Mouse (Mus musculus): ENCODE results near the gene Lamtor2. TPM values are rescaled to one million over a fixed set of nuclear protein-coding genes. Genes with fewer than 3 reads are reported as not detected.

The Lamtor2 gene
- 43.4 TPM for polyA plus RNA-seq (2015; fragmentation: Illumina TruSeq; extraction: RNeasy Lipid Tissue Mini Kit (QIAGEN cat#74804); ENCODE audit: insufficient read depth, low read depth, low replicate concordance)

DNA sequence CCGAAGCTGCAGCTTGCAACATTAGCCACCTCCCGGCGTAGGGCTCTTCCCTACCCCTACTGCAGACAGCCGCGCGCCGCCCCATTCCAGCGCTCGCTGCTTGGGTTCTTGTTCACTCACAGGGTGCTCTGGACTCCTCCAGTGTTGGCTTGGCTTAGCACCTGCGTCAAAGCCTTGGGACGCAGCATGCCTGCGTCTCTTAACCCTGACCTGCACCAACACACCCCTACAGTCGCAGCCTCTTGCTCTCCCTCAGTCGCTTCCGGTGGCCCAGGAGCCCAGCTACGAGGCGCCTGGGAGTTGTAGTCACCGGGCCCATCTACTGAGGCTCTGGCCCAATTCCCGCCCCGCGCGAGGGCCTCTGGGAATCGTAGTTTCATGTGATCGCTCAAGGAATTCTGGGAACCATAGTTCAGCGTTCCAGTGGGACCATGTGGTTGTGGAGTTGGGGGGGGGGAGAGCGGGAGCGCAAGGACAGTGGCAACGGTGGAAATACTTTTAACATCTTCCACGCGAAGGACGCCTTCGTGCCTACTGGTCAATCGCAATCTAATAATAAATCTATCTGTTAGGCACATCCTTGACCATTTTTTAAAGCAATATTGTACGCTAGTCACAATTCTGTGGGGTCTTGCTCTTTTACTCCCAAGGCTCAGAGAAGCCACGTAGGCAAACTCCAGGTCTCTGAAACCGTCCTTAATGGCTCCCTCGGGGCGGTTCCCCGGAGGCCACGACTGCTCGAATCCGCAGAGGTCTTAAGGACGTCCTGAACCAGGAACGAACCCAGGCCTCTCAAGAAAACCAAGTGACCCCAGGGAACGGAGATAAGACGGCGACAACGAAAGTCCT, at the start of gene Lamtor2:
TSS of gene Lamtor2 (minus strand) at position 399 of the 849 bp plus-strand sequence.

DNA sequence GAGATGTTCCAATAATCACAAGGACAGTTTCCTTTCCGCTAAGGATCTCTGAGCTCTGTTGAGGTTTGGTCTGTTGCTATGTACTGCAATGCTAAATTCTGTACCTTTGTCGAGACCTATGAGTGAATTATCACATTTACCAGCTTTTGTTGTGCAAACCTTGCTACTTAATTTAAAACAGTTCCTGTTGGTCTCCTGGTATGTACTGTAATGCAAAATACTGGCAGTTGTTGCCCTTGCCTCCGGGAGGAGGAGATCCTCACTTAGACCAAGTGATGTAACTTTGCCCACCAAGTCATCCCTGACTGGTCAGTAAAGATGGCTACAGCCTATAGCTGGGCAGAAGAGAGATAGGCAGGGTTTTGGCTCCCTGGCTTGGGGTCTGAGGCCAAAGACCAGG, 22.7 kb upstream of the Lamtor2 start, which contains the start of gene Ssr2:
TSS of gene Ssr2 (plus strand) at position 337 of the 400 bp plus-strand sequence.

DNA sequence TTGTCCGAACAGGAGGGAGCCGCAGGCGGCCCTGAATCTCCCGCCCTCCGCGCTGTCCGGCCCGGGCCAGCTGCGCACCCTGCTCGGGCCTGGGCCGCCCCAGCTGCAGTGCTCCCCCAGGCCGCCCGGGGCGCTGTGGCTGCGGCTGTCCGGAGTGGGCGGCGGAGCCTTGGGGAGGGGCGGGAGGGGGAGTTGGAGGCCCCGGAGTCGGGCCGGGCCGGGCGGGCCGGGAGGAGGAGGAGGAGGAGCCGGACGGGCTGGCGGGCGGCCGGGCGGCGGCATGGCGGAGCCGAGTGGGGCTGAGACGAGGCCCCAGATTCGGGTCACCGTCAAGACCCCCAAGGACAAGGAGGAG, 628 bp upstream of the Lamtor2 start, which contains the start of gene Ubqln4:
TSS of gene Ubqln4 (plus strand) at position 234 of the 355 bp plus-strand sequence.

DNA sequence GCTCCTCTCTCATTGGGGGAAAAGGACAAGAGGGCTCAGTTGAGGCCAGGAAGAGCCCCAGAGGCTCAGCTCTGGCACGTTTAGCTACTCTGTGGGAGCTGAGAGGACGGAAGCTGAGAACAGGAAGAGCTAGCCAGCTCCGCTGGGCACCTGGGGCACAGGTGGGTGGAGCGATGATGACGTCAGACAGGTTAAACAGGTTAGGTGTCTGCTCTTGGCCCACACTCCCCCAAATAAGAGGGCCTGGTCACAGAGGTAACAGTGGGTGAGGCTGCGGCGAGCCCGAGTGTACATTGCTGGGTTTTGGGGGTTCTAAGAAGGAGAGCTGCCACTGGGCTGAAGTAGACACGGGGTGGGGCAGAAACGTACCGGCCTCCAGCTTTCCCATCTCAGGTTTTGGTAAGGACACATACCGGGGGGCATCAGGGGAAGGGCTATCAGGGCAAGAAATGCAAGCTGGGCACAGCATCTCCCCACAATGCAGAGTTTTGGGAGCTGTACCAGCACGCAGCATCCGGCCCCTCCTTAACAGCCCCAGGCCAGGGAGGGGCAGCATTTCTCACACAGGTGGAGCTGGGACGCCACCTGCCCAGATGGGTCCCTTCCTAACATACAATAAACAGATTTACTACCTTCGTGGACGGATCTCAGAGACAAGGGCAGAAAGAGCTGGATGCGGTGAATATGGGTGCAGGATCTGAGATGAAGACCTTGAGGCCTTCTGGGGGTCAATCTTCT, 4.5 kb downstream of the Lamtor2 start, which contains the start of gene Rab25:
TSS of gene Rab25 (minus strand) at position 121 of the 738 bp plus-strand sequence.

DNA sequence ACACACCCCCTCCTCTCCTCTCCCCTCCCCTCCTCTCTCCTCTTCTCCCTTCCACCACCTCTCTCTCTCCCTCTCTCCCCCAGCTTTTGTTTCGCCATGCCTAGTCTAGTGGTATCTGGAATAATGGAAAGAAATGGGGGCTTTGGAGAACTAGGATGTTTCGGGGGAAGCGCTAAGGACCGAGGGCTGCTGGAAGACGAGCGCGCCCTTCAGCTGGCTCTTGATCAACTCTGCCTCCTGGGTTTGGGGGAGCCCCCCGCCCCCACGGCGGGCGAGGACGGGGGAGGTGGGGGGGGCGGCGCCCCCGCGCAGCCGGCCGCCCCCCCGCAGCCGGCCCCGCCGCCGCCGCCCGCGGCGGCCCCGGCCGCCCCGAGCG, 20.6 kb downstream of the Lamtor2 start, which contains the start of gene Mex3a:
TSS of gene Mex3a (plus strand) at position 97 of the 376 bp plus-strand sequence.

DNA sequence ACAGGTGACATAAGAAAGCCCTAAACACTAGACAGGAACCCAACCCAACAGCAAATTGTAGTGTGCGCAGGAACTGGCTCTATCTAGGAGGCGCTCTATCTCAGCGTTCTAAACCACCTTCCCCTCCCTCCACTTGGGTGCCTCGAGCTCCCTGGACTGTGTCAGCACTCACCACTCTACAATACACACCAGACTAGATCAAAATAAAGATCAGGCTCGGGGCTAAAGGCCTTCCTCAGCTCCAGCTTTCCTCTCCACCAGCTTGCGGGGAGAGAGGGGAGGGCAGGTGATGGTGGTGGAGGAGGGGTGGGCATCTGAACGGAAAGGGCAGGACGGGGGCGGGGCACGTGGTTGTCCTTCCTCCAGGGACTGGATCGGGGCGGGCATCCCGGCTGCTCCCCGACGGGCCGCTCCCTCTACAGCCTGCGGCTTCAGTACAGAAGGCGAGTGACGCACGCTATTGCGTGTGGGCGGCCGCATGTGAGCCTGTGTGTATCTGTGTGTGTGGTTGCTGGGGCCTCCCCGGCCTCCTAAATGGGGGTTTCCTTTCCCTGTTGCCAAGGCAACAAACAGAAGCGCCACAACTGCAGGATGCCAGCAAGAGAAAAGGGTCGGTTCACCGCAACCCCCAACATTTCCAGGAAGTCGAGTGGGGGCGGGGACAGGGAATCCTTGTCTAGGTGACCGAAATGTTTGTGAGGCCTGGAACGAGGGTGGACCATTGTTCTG, 43.0 kb downstream of the Lamtor2 start, which contains the start of gene Lmna:
TSS of gene Lmna (minus strand) at position 265 of the 729 bp plus-strand sequence.

Other genes starting within 250 kb of the Lamtor2 start
- 33.7 TPM for gene Glmp, start 228.1 kb downstream of the Lamtor2 start, polyA plus RNA-seq (2015; fragmentation: Illumina TruSeq; extraction: RNeasy Lipid Tissue Mini Kit (QIAGEN cat#74804); ENCODE audit: insufficient read depth, low read depth, low replicate concordance)
- gene Tmem79, start 216.9 kb downstream of the Lamtor2 start, polyA plus RNA-seq (2015; fragmentation: Illumina TruSeq; extraction: RNeasy Lipid Tissue Mini Kit (QIAGEN cat#74804); ENCODE audit: insufficient read depth, low read depth, low replicate concordance), result 0.63 TPM
- gene Smg5, start 216.8 kb downstream of the Lamtor2 start, polyA plus RNA-seq (2015; fragmentation: Illumina TruSeq; extraction: RNeasy Lipid Tissue Mini Kit (QIAGEN cat#74804); ENCODE audit: insufficient read depth, low read depth, low replicate concordance), result 19.8 TPM
- 3.1 TPM for gene Paqr6, start 188.5 kb downstream of the Lamtor2 start, polyA plus RNA-seq (2015; fragmentation: Illumina TruSeq; extraction: RNeasy Lipid Tissue Mini Kit (QIAGEN cat#74804); ENCODE audit: insufficient read depth, low read depth, low replicate concordance)
- gene Bglap3, start 180.3 kb downstream of the Lamtor2 start, polyA plus RNA-seq (2015; fragmentation: Illumina TruSeq; extraction: RNeasy Lipid Tissue Mini Kit (QIAGEN cat#74804); ENCODE audit: insufficient read depth, low read depth, low replicate concordance), result 24.3 TPM
- not detected for gene Bglap2, start 174.4 kb downstream of the Lamtor2 start, polyA plus RNA-seq (2015; fragmentation: Illumina TruSeq; extraction: RNeasy Lipid Tissue Mini Kit (QIAGEN cat#74804); ENCODE audit: insufficient read depth, low read depth, low replicate concordance)
- gene Bglap, start 168.6 kb downstream of the Lamtor2 start, polyA plus RNA-seq (2015; fragmentation: Illumina TruSeq; extraction: RNeasy Lipid Tissue Mini Kit (QIAGEN cat#74804); ENCODE audit: insufficient read depth, low read depth, low replicate concordance), result not detected
- gene Pmf1, start 142.7 kb downstream of the Lamtor2 start, polyA plus RNA-seq (2015; fragmentation: Illumina TruSeq; extraction: RNeasy Lipid Tissue Mini Kit (QIAGEN cat#74804); ENCODE audit: insufficient read depth, low read depth, low replicate concordance), result 2.7 TPM
- 5.0 TPM for gene Slc25a44, start 127.9 kb downstream of the Lamtor2 start, polyA plus RNA-seq (2015; fragmentation: Illumina TruSeq; extraction: RNeasy Lipid Tissue Mini Kit (QIAGEN cat#74804); ENCODE audit: insufficient read depth, low read depth, low replicate concordance)
- 8.8 TPM for gene Sema4a, start 91.9 kb downstream of the Lamtor2 start, polyA plus RNA-seq (2015; fragmentation: Illumina TruSeq; extraction: RNeasy Lipid Tissue Mini Kit (QIAGEN cat#74804); ENCODE audit: insufficient read depth, low read depth, low replicate concordance)
- gene Lmna, start 43.1 kb downstream of the Lamtor2 start, polyA plus RNA-seq (2015; fragmentation: Illumina TruSeq; extraction: RNeasy Lipid Tissue Mini Kit (QIAGEN cat#74804); ENCODE audit: insufficient read depth, low read depth, low replicate concordance), result 18.2 TPM
- 0.13 TPM for gene Mex3a, start 20.7 kb downstream of the Lamtor2 start, polyA plus RNA-seq (2015; fragmentation: Illumina TruSeq; extraction: RNeasy Lipid Tissue Mini Kit (QIAGEN cat#74804); ENCODE audit: insufficient read depth, low read depth, low replicate concordance)
- 9.4 TPM for gene Rab25, start 4.8 kb downstream of the Lamtor2 start, polyA plus RNA-seq (2015; fragmentation: Illumina TruSeq; extraction: RNeasy Lipid Tissue Mini Kit (QIAGEN cat#74804); ENCODE audit: insufficient read depth, low read depth, low replicate concordance)
- gene Ubqln4, start 684 bp upstream of the Lamtor2 start, polyA plus RNA-seq (2015; fragmentation: Illumina TruSeq; extraction: RNeasy Lipid Tissue Mini Kit (QIAGEN cat#74804); ENCODE audit: insufficient read depth, low read depth, low replicate concordance), result 17.2 TPM
- gene Ssr2, start 22.8 kb upstream of the Lamtor2 start, polyA plus RNA-seq (2015; fragmentation: Illumina TruSeq; extraction: RNeasy Lipid Tissue Mini Kit (QIAGEN cat#74804); ENCODE audit: insufficient read depth, low read depth, low replicate concordance), result 80.4 TPM
- 23.6 TPM for gene Arhgef2, start 52.9 kb upstream of the Lamtor2 start, polyA plus RNA-seq (2015; fragmentation: Illumina TruSeq; extraction: RNeasy Lipid Tissue Mini Kit (QIAGEN cat#74804); ENCODE audit: insufficient read depth, low read depth, low replicate concordance)
- not detected for gene Rxfp4, start 100.1 kb upstream of the Lamtor2 start, polyA plus RNA-seq (2015; fragmentation: Illumina TruSeq; extraction: RNeasy Lipid Tissue Mini Kit (QIAGEN cat#74804); ENCODE audit: insufficient read depth, low read depth, low replicate concordance)
- gene Khdc4, start 132.7 kb upstream of the Lamtor2 start, polyA plus RNA-seq (2015; fragmentation: Illumina TruSeq; extraction: RNeasy Lipid Tissue Mini Kit (QIAGEN cat#74804); ENCODE audit: insufficient read depth, low read depth, low replicate concordance), result 16.3 TPM
- 10.9 TPM for gene Rit1, start 163.8 kb upstream of the Lamtor2 start, polyA plus RNA-seq (2015; fragmentation: Illumina TruSeq; extraction: RNeasy Lipid Tissue Mini Kit (QIAGEN cat#74804); ENCODE audit: insufficient read depth, low read depth, low replicate concordance)
- 3.0 TPM for gene Syt11, start 222.1 kb upstream of the Lamtor2 start, polyA plus RNA-seq (2015; fragmentation: Illumina TruSeq; extraction: RNeasy Lipid Tissue Mini Kit (QIAGEN cat#74804); ENCODE audit: insufficient read depth, low read depth, low replicate concordance)